Mouse (Mus musculus) heart, postnatal 0 days (tissue): ENCODE data around the gene Fam102a.

ENCODE experiments used
- CTCF ChIP-seq: IDR thresholded peaks from 2 replicates; pipeline ENCODE4 v1.5.1; 2016; ENCODE audit warnings: antibody characterized with exemption, control low read depth, low read depth
- EP300 ChIP-seq: IDR thresholded peaks from 2 replicates; pipeline ENCODE4 v1.6.1; 2016; ENCODE audit warnings: antibody characterized with exemption, low read depth

GRCm38 (mm10) chr2:32527468-32527966, 7.6 kb upstream of the Fam102a start:
- no peak for TF ChIP-seq CTCF
- TF ChIP-seq EP300: no peak
